Mouse (Mus musculus) CD4-positive naive resting alpha-beta T cell, adult 57 days (primary cell): ENCODE data around the gene Ttc1. TPM values are rescaled to one million over a fixed set of nuclear protein-coding genes. Genes with fewer than 3 reads are reported as not detected.

Experiments used
- total RNA-seq: library from RNA; stranded (reverse); gene quantifications from one replicate; pipeline ENCODE4 v1.2.4, GENCODE M21; 2023

The Ttc1 gene
- 45.5 TPM for total RNA-seq

GRCm38 (mm10) chr11:43747233-43748226 is at the start of gene Ttc1:
TSS of gene Ttc1 (minus strand) at chr11:43748008.

GRCm38 (mm10) chr11:43681472-43682414 is 66.1 kb downstream of the Ttc1 start, which contains the start of gene Pwwp2a:
TSS of gene Pwwp2a (plus strand) at chr11:43681998.

Other genes starting within 250 kb of the Ttc1 start
- 1.5 TPM for gene Ccnjl, start 219.2 kb downstream of the Ttc1 start, total RNA-seq
- gene 4933415A04Rik, start 161.0 kb downstream of the Ttc1 start, total RNA-seq = 0.38 TPM
- not detected for gene Fabp6, start 146.5 kb downstream of the Ttc1 start, total RNA-seq
- 80.4 TPM for gene Pwwp2a, start 66.0 kb downstream of the Ttc1 start, total RNA-seq
- gene Adra1b, start 153.2 kb upstream of the Ttc1 start, total RNA-seq = not detected